Mouse (Mus musculus) neural tube, embryonic 10.5 days (tissue): ENCODE results near the gene Tulp1.
A peak's percentile ranks its signal among the peaks of the same experiment; 100 is the strongest.
"Not testable (repeated sequence)": the region's sequence is repeated elsewhere in the genome, so short reads cannot be mapped to it uniquely, and the experiment has no call there.

ENCODE experiments used
- DNase-seq: peaks from one replicate; pipeline ENCODE4 v3.0.0-alpha.2; 2017; ENCODE audit warnings: low spot score; ENCODE audit errors: extremely low spot score

The Tulp1 gene

DNA sequence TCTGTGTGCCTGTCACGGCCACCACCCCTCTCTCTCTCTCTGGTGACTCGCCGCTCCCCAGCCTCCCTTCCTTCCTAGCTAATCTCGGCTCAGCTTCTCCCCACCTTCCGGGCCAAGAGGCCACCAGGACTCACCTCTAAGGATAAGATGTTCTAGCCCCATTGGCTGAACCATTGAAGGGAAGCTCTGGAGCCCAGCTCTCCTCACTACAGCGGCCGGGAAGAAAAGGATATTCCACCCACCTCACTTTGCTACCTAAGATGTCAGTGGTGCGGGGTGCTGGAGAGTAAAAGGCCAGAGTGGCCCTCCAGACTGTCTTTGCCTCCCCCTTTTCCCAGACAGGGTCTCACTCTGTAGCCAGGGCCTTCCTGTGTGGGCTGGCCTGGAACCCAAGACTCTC is at the start of gene Tulp1:
TSS of gene Tulp1 (minus strand) at position 101 of the 400 bp plus-strand sequence.
- DNase-seq, result no peak

DNA sequence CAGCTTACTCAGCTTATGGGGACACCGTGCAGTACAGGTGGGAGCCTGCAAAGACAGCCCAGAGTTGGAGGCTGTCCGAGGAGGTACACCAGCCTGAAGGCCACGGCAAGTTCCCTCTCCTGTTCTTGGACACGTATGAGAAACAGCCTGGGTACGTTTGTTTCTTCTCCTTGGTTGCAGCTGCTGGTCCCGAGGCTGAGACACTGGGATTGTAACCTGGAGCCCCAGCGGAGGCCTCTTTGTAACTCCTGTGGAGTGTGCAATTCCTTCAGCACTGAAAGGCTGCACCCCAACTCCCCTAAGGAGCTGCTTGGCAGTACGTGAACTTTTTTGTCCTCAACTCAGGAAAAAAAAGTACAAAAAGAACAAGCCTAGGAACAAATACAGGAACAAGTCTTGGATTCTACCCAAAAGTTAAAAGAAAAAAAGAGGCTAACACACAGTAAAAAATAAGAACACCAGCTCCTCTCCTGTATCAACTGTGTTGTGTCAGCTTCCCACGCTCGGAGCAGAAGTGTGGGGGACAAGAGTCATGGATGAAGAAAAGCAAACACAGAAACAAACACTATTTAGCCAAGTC is 46.4 kb upstream of the Tulp1 start:
- DNase-seq, result no peak

DNA sequence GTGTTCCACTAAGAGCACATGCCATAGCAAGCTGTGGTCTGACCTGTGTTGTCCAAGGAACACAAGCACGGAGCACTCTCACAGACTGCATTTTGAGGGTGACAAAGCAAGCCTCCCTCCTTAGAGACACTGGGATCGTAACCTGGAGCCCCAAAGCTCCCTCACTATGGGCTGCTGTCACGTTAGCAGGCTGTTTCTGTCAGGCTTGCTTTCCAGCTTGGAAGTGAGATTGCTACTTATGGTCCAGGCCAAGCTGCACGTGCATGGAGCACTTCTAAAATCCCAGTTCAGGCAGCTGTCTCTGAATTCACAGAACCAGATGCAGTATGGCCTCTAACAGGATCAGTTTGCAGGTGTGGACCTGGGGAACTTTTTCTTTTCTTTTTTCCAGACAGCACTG is 45.7 kb upstream of the Tulp1 start:
- DNase-seq, result no peak

DNA sequence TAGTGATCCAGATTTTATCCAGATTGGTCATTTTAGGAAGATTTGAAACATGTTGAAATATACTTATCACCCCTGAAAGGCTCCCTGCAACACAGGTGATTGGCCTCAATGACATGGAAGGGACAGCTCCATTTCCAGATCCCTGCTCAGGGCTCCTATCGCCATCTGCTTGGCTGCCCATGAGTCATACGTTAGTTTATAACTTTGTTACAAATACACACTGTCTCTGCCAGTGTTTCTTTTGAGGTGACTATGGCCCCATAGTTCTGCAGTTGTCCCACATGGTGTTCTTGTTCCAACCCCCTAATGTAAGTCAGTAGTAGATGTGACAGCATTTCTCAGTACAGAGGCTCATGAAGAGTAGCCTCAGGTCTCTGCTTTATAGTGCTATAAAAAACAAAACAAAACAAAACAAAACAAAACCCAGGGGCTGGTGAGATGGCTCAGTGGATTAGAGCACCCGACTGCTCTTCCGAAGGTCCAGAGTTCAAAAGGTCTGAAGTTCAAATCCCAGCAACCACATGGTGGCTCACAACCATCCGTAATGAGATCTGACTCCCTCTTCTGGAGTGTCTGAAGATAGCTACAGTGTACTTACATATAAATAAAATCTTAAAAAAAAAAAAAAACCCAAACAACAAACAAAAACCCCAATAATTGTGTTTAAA is 43.4 kb upstream of the Tulp1 start:
- no peak for DNase-seq

DNA sequence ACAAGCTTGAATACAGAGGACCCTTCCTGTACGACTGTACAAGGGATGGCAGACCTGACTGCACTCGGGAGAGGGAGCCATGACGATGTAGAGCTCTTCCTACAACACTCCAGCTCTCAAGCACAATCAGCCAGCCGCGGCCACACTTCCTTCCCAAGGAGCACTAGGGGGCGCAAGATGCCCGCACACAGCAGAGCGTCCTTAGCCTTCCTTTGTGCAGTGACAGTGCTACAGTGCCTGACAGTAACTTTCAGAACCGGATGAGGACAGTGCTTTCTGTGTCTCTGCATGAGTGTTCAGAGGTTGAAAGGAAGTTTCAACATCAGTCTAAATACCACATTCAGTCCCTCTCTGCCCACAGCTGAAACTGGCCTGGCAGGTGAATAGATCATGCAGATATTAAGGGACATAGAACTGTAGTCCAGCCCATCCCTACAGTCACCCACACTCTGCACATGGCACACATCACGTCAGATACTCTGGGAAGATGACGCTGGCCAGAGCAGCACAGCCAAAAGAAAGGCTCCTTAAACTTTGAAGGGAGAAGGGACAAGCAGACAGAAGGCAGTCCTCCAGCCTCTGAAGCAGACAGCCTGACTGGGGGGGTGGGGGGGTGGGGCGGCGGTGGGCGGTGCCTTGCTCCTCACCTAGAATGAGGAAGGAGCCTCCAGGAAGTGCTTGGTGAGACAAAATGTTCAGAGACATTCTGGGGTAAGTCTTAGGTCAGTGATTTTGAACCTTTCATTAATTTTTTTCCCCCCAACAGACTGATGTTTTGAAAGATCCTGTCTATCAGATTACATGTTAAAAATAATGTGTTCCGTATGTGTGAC is 42.6 kb upstream of the Tulp1 start:
- DNase-seq, result peak; percentile 60

DNA sequence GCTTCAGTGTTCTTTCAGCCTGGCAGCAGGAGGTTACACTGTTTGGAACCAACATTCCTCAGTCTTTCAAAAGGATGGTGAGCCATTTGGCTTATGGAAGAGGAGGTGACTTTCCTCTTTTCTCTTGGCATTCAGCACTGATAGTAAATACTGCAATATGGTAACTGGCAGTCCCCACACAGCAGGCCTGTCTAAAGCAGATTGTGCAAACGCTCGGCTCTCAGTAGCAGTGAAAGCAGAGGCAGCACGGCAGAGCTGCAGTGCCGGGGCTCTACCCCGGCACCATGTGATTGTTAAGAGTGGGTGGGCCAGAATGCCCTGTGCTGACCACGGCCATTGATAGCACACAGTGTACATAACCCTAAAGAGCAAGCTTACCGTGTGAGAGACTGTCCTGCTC is 41.4 kb upstream of the Tulp1 start:
- DNase-seq, result no peak

DNA sequence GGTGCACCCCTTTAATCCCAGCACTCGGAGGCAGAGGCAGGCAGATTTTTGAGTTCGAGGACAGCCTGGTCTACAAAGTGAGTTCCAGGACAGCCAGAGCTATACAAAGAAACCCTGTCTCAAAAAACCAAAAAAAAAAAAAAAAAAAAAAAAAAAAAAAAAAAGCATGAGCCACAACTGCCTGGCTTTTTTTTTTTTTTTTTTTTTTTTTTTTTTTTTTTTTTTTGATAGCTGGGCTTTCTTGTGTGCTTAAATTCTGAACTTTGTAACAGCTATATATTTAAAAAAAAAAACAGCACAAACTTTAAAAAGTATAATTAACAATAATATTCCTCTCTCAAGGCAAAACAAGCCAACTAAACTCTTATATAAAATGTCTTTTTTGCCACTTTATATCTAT is 39.7 kb upstream of the Tulp1 start:
- not testable (repeated sequence) for DNase-seq

DNA sequence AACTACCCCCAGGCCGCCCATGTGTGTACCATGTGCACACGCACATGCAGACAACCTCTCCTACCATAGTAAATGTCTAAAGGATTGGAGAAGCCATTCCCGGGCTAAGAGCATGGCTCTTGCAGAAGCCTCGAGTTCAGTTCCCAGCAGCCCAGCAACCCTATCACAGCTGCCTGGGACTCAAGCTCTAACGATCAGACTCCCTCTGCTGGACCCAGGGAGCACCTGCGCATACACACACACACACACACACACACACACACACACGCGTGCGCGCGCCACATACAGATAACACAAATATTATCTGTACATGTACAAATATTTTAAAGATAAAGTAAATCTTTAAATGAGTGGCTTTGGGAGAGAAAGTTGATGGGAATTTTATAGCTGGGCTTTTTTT is 39.3 kb upstream of the Tulp1 start:
- DNase-seq, result no peak

DNA sequence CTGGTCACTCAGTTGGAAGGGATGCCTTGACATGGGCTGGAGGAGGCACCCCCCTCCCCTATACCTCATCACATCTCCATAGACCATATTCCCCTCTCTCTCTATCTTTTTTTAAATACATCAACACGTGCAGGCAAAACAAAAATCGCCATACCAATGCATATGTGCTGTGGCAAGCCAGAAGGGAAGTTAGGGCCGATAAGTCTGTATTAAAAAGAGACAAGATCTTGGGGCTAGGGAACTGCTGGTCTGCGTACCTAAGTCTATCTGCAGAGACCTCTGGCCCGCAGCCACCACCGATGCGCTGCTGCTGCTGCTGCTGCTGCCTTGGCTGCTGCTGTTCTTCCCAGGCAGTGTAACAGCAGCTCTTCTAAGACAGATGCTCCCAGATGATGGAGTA is 30.0 kb upstream of the Tulp1 start:
- DNase-seq, result no peak

DNA sequence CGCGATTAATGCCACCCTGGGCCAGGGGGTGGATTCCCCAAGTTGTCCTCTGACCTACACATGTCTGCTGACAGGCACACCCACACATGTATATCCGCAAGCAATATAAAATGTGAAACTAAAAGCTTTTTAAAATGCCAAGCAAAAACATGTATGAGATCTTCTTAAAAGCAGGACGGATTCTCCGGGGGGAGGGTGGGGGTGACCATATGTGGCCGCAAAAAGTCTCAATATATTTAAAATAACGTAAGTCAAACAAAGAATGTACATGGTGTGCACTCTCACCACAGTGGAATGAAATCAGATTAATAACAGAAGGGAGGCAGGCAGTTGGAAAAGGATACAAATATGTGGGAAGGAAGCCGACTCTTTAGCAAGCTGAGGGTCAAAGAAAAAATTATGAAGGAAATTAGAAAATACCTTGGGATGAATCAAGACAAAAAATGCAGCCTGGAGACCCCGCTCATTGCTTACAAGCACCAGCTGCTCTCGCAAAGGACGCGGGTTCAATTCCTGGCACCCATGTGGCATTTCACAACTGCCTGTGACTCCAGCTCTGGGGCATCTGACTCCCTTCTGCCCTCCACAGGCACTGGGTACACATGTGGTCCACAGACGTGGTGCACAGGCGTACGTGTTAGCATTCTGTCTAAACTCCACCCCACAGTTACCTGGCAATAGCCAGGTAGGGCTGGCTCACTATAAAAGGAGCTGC is 29.2 kb upstream of the Tulp1 start:
- DNase-seq, result no peak

DNA sequence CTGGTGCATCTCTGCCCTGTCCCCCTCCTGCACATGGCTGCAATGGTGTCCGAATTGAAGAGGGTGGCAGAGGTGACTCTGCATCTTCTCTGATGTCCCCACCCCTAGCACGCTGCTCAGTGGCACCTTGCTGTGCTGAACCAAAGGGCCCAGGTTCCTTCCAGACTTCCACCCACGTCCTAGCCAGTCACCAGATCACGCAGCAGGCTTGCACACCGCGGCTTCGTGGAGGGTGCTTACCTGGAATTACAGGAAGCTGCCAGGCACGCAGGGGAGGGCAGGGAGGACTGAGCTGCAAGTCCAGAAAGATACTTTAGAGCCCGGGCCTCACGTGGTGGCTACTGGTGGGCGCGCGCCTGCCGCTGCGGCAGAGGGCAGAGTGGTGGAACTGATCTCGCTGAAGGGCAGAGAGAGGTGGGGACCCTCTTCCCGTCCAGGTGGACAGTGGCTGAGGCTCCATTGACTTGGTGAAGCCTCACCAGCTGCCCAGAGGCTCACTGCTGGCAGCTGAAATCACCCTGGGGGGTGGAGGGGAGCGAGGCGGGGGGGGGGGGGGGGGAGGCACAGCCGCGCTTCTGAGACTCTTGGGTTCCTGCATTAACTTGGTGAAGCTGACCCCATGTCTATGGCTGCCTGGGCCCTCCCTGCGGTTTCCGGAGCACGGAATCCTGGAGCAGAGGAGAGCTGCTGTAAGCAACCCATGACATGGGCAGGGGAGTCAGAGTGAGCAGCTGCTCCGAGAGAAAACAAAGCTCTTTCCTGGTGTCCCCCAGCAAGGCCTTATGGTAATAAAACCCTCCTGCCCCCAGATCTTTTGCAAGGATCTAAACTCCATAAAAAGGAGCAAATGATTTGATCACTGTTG is 26.8 kb upstream of the Tulp1 start:
- DNase-seq, result no peak

DNA sequence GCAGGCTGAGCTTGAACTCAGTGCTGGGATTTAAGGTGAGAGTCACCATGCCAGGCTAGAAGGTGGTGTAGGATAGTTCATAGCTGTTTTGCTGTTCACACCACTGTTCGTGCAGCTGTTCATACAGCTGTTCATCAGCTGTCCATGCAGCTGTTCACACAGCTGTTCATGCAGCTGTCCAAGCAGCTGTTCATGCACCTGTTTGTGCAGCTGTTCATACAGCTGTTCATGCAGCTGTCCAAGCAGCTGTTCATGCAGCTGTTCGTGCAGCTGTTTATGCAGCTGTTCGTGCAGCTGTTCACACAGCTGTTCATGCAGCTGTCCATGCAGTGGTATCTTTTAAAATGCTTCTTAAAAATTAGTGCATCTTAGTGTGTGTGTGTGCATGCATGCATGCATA is 23.5 kb upstream of the Tulp1 start:
- no peak for DNase-seq

DNA sequence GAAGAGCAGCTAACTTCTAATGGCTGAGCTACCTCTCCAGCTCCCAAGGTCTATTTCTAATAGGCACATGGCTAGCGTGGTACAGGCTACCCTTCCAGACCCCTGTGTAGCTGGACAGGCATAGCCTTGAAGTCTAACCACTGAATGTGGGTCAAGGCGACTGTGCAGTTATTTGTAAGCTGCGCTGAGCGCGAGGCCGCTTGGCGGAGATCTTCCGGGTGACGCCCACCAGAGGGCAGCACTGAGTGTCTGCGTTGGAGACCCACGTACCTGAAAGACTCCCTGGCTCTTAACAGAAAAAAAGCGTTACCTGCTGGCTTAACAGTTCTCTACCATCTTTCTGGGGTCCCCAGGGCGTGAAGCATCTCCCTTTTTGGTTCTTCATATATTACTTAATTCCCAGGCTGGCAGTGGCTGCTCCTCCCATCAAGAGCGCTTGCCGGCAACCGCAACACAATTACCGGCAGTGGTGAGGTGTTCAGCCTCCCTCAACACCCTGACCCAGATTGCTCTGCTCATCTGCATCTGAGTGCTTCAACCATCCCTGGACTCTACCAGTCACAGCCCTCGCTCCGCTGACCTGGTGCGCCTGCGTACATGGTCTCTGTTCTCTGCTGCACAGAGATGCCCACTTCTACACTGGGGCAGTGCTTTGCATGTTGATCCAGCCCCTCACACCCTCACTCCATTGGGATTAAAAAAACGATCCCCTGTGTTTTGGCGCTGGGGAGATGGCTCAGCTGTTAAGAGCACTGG is 21.3 kb upstream of the Tulp1 start:
- peak; percentile 87 for DNase-seq

DNA sequence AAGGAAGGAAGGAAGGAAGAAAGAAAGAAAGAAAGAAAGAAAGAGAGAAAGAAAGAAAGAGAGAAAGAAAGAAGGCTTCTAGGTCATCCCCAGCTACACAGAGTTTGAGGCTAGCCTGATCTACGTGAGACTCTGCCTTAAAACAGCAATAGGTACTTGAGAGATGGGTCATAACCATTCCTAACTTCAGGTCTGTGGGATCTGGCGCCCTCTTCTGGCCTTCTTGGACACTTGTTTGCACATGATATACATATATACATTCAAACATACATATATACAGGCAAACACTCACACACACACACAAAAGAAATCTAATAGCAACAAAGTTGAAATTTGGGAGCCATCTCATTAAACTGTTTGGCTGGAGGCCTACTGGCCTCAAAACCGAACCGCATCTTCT is 19.3 kb upstream of the Tulp1 start:
- no peak for DNase-seq

DNA sequence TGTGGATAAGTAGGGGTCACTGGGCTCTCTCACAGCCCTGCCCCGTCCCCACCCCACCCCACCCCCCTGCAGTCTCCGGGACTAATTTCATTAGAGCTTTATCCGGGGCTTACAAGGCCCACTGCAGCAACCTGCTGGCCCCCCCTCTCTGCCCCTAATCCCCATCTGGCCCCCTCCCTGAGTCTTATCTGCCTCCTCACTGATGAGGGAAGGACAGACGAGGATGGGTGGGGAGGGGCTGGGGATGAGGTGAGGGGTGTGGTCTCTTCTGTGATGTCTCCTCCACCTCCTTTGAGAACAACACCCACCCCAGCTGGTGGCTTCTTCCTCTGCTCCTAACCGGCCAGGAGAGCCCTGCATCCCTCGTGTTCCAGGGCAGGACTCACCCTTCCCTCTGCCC is 15.2 kb upstream of the Tulp1 start:
- DNase-seq, result no peak

DNA sequence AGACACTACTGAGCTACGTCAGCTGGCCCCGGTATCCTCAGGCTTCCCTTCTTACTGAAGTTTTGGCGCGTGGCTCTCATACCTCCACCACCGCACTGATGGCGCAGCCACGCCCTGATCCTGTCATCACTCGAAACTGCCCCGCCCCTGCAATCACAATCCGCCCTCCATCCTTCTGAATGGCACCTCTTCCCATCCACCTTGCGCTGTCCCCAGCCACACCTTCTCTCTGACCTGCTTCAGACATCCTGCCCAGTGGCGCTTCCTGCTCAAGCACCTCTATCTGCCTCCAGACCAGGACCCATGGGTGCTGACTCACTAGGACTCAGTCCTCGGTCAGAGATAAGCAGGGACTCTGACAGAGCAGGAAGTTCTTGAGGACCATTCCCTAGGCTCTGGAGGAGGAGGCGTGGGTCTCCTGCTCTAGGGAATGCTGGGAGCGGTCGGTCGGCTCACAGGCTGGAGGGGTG is 10.6 kb upstream of the Tulp1 start:
- DNase-seq, result no peak

DNA sequence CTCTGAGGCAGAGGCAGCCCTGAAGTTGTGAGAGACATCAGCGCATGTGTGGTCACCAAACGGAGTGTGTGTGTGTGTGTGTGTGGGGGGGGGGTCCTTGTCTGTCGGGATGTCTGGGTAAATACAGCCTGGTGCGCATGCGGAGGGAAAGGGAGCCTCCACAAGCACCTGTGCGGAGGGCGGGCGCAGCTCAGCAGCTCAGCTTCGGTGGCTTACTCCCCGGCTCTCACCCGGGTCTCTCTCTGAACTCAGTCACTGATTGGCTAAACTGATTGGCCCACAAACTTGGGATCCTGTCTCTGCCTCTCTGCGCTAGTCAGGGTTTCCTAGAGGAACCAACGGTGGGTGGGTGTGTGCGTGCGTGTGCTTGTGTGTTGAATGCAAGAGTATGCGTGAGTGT is 9.5 kb upstream of the Tulp1 start:
- DNase-seq, result no peak

DNA sequence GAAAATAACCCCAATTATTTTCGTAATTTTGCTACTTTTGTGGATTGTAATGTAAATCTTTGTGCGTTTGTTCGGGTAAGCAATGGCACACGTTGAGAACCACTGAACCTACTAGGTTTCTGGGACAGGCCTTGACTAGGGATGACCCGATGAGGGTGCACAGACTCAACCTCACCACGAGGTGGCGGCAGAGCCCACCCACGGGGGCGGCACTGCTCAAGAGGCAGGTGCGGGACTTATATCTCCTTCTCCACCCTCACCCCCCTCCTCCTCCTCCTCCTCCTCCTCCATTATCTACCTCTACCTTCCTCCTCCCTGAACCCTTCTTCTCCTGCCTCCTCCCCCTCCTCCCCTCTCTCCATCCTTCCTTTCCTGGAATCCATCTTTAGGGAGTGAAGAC is 8.8 kb upstream of the Tulp1 start:
- DNase-seq, result peak; percentile 49

DNA sequence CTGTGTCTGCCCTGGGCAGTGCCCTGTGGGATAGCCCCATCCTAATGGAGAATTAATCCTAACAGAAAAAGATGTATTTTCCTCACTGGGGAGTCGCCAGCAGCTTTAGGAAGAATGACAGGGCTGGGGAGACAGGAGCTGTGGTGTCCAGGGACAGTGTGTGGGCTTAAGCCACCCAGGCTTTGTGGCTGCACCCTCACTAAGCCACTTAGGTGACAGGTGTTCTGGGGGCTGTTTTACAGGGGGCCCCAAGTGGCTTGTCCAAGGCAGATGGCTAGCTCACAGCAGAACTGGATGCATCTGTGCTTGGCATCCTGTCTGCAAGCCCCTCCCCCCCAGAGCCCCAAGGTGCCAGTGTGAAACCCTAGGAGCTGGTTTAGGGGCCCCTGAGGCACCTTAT is 6.9 kb upstream of the Tulp1 start:
- DNase-seq, result no peak

DNA sequence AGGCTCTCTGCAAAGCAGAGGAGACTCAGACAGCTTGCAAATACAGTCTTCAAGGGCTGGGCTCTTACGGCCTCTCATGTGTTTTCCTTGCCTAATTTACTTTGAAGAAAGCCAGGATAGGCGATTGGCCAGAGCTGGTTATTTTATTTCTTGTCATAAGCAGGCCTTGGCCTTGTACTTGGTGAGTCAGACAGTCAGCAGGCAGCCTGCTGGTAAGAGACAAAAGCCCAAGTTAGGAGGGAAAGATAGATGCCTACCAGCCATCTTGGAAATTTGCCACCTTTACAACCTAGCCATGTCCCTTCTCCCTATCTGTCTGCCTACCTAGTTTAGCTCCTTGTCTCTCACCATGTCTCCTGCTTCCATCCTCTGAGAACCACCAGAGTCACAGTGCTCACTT is 6.3 kb upstream of the Tulp1 start:
- no peak for DNase-seq
